Mouse (Mus musculus) heart, embryonic 10.5 days (tissue): Measurements from ENCODE around the gene Crtc1. TPM values are rescaled to one million over a fixed set of nuclear protein-coding genes. Genes with fewer than 3 reads are reported as not detected.

ENCODE experiments used
- DNase-seq: peaks from one replicate; pipeline ENCODE4 v3.0.0-alpha.2; 2017; ENCODE audit warnings: low spot score
- H3K27ac ChIP-seq: fragments of 300-500 bp; sonication (generic); 2 replicates; pipeline ENCODE4 v1.5.1; 2016; ENCODE audit warnings: mild to moderate bottlenecking
- H3K27me3 ChIP-seq: fragments of 300-500 bp; sonication (generic); 2 replicates; pipeline ENCODE4 v1.6.1; 2016; ENCODE audit warnings: mild to moderate bottlenecking; ENCODE audit not compliant: poor library complexity, insufficient read depth, severe bottlenecking
- H3K36me3 ChIP-seq: fragments of 300-500 bp; sonication (generic); 2 replicates; pipeline ENCODE4 v1.6.1; 2016; ENCODE audit warnings: mild to moderate bottlenecking, moderate library complexity
- H3K4me1 ChIP-seq: fragments of 300-500 bp; sonication (generic); 2 replicates; pipeline ENCODE4 v1.6.1; 2016; ENCODE audit warnings: mild to moderate bottlenecking
- H3K4me3 ChIP-seq: fragments of 300-500 bp; sonication (generic); 2 replicates; pipeline ENCODE4 v1.5.1; 2016; ENCODE audit warnings: mild to moderate bottlenecking, moderate library complexity
- H3K9me3 ChIP-seq: fragments of 300-500 bp; sonication (generic); 2 replicates; pipeline ENCODE4 v1.6.1; 2016; ENCODE audit warnings: mild to moderate bottlenecking, moderate library complexity
- WGBS: fragments of 180-500 bp; shearing (Covaris S2); methylation state at CpG from one replicate; pipeline ENCODE4 v1.1.7; 2016; 5-methylcytosine and 5-hydroxymethylcytosine counted together
- polyA plus RNA-seq: library from polyadenylated mRNA; unstranded; fragments of >200 nt; fragmentation: Nextera tagmentation; extraction: Ambion mirVana; gene quantifications from 2 replicates; pipeline ENCODE4 v1.2.1, GENCODE M21; 2016

Gene Crtc1
- polyA plus RNA-seq, 1 experiment from 2014 or later = 15.8 TPM

DNA sequence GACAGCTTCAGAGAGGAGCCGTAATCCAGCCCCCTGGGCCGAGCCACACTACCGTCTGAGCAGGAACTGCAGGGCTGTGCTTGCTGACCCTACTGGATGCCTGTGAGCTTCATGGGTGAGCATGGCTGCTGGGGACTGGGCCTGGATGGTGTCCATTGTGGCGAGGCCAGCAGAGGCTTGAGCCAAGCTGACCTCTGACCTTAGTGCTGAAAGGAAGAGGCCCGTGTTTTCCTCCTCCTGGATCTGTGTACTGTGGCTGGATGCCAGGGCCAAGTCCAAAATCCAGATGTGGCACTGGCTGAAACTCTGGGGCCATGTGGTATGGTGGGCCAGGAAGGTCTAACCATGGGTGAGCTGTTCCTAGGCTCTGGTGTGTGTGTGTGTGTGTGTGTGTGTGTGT is 75.3 kb downstream of the Crtc1 start:
- Histone ChIP-seq H3K9me3 (no peaks in the 10 kb centered on the region), H3K27ac (no peak overlapping the region; the same call in 1 of the 2 replicates), H3K4me3 (no peak overlapping the region), H3K4me1 (0 out of 2 replicates have a peak, but pooled peaks cover 3% of the 10 kb centered on the region), H3K36me3 (no peaks in the 10 kb centered on the region), H3K27me3 (0 out of 2 replicates have a peak, but pooled peaks cover 7% of the 10 kb centered on the region)
- WGBS = 32% methylated on average over 5 of the region's 5 CpGs
- no peak for DNase-seq

- Histone ChIP-seq H3K27me3 (peaks cover 15% of the 10 kb centered on the region; the same call in 1 of the 2 replicates), H3K4me1 (no peaks in the 10 kb centered on the region), H3K27ac (no peak overlapping the region), H3K9me3 (no peaks in the 10 kb centered on the region), H3K4me3 (no peak overlapping the region), H3K36me3 (no peaks in the 10 kb centered on the region)
- 72% methylated on average over 10 of the region's 10 CpGs for WGBS
- no peak for DNase-seq
Observed at GRCm38 (mm10) chr8:70361484-70362032, 77.8 kb downstream of the Crtc1 start.

- WGBS = 46% methylated on average over 4 of the region's 4 CpGs
- DNase-seq = no peak
- Histone ChIP-seq H3K36me3 (no peaks in the 10 kb centered on the region), H3K4me3 (no peak overlapping the region), H3K4me1 (no peaks in the 10 kb centered on the region), H3K27me3 (peaks cover 12% of the 10 kb centered on the region; the same call in 1 of the 2 replicates), H3K27ac (no peak overlapping the region), H3K9me3 (no peaks in the 10 kb centered on the region)
Observed at GRCm38 (mm10) chr8:70360769-70361168, 78.6 kb downstream of the Crtc1 start.

GRCm38 (mm10) chr8:70359411-70359810 is 80.0 kb downstream of the Crtc1 start:
- 38% methylated on average over 3 of the region's 3 CpGs for WGBS
- no peak for DNase-seq

DNA sequence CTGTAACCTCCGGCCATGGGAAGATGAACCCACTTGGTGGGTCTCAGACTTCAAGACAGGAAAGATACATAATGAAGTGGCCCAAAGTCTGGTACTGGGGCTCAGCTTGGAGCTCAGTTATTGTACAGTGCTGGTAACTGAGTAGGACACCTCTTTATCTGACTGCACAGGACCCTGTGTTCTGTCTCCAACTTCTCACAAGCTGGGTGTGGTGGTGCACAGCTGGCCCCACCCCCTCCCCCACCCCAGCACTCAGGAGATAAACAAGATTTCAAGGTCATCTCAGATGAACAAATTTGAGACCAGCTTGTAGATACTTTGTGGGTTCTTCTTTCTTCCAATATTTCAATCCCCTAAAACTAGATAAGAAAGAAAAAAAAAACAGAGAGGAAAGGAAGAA is 83.3 kb downstream of the Crtc1 start:
- peaks cover 28% of the 10 kb centered on the region for H3K4me1 ChIP-seq

More at GRCm38 (mm10) chr8:70359411-70359810, 80.0 kb downstream of the Crtc1 start:
- Histone ChIP-seq H3K4me3 (no peak overlapping the region), H3K27ac (no peak overlapping the region), H3K36me3 (no peaks in the 10 kb centered on the region), H3K4me1 (no peaks in the 10 kb centered on the region), H3K9me3 (no peaks in the 10 kb centered on the region), H3K27me3 (peaks cover 12% of the 10 kb centered on the region; the same call in 1 of the 2 replicates)

DNA sequence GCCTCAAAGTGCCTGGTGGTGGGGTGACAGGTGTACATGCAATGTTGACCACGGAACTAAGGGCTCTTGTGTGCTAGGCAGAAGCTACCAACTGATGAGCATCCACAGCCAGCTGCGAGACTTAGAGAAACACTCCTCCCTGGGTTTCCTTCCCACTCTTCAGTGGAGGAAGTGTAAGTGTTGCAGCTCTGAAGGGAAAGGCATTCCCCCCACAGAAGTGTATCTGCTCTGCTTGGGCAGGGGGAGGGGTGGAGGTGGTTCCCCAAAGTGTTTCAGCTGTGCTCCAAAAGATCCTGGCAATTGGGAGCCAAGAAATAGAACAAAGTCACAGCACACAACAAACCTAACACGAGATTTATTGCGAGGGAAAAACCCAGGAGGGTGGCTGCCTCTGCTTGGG is 85.4 kb downstream of the Crtc1 start:
- no peaks in the 10 kb centered on the region for H3K9me3 ChIP-seq
- 57% methylated on average over 4 of the region's 4 CpGs for WGBS
- peaks cover 19% of the 10 kb centered on the region for H3K36me3 ChIP-seq
- H3K4me1 ChIP-seq = peaks cover 48% of the 10 kb centered on the region
- peak overlapping the region; percentile 97 for H3K27ac ChIP-seq
- H3K27me3 ChIP-seq = peaks cover 12% of the 10 kb centered on the region; the same call in 1 of the 2 replicates
- H3K4me3 ChIP-seq = peak overlapping the region; percentile 98
- no peak for DNase-seq

More for the DNA sequence above, 83.3 kb downstream of the Crtc1 start:
- Histone ChIP-seq H3K9me3 (no peaks in the 10 kb centered on the region), H3K4me3 (no peak overlapping the region), H3K36me3 (0 out of 2 replicates have a peak, but pooled peaks cover 3% of the 10 kb centered on the region), H3K27ac (peak overlapping the region; percentile 12; the same call in 1 of the 2 replicates), H3K27me3 (peaks cover 12% of the 10 kb centered on the region; the same call in 1 of the 2 replicates)
- WGBS = 85% methylated on average over 1 of the region's 1 CpGs
- DNase-seq = no peak

DNA sequence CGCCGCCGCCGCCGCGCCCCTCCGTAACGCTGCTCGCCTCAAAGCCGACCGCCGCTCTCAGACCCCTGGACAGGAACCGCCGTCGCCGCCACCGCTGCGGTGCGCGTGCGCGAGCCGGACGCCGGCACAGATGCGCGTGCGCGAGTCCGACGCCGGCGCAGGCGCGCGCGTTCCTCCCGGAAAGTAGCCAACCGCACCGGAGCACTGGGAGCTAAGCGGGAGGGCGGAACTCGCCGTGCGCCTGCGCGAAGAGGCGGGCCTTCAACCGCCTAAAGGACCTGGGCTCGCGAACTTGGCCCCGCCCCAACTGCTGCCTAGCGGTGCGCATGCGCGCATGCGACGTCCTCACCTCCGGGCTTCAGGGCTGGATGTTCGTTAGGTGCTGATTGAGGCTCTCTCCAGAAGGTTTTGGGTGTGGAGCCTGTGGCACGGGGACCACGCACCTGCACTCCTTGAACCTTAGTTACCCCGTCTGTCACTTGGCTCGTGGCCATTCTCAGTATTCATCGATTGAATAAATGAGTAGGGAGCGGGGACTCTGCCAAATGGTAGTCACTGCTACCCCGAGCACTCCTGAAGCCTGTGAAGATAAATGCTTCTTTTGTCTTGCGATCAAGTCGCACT is 86.1 kb downstream of the Crtc1 start, which contains the start of gene Upf1:
Gene Upf1, minus strand, starts transcription at position 85 of the 624 bp plus-strand sequence.
- H3K36me3 ChIP-seq = peaks cover 26% of the 10 kb centered on the region
- H3K27me3 ChIP-seq = peaks cover 6% of the 10 kb centered on the region; the same call in 1 of the 2 replicates
- DNase-seq = peak; percentile 99
- H3K4me3 ChIP-seq = peak within 1 kb of the TSS; percentile 98
- WGBS = 1% methylated on average over 60 of the region's 69 CpGs
- H3K9me3 ChIP-seq = no peaks in the 10 kb centered on the region
- H3K27ac ChIP-seq = peak within 1 kb of the TSS; percentile 97
- peaks cover 55% of the 10 kb centered on the region for H3K4me1 ChIP-seq

DNA sequence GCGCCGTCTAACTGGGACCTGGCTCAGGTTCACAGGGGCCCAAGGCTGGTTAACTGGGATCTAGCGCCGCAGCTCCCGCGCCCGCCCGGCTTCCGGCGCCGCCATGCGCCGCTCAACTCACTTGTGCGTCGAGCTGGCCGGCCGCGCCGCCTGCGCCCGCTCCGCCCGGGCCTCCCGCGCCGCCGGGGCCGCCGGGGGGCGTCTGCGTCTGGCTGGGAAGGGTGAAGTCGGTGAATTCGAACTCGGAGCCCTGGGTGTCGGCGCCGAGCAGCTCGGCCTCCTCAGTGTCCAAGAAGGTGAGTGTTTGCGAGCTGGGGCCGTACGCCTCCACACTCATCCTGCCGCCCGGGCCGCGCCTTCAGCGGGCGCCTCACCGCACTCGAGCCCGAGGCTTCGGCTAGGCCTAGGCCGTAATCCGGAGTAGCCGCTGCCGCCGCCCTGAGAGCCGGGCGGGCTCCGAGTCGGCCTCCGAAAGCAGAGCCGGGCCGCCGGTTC is 86.7 kb downstream of the Crtc1 start:
- peak overlapping the region; percentile 97 for H3K27ac ChIP-seq
- peaks cover 60% of the 10 kb centered on the region for H3K4me1 ChIP-seq
- DNase-seq = no peak
- H3K27me3 ChIP-seq = peaks cover 3% of the 10 kb centered on the region; the same call in 1 of the 2 replicates
- under 1% methylated on average over 64 of the region's 64 CpGs for WGBS
- H3K36me3 ChIP-seq = peaks cover 29% of the 10 kb centered on the region
- peak overlapping the region; percentile 98 for H3K4me3 ChIP-seq
- no peaks in the 10 kb centered on the region for H3K9me3 ChIP-seq

DNA sequence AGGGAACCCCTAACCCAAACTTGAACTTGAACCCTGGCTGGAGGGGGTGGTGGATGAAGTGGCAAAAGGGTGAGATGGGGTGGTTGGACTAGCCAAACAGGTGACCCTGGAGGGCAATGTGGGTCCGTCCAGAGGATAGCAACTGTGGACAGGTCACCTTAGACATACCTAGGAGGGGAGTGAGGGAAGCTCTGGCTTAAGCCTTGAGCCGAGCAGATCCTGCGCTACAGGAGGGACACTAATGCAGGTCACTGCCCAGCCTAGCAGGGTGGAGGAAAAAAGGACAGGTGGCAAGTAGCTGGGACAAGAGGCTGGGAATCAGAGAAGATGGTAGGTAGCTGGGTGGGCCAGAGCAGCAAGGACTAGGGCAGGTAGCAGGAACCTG is 87.4 kb downstream of the Crtc1 start:
- peak overlapping the region; percentile 97 for H3K27ac ChIP-seq
- WGBS = 29% methylated on average over 3 of the region's 3 CpGs
- H3K9me3 ChIP-seq = no peaks in the 10 kb centered on the region
- no peak for DNase-seq
- peaks cover 29% of the 10 kb centered on the region for H3K36me3 ChIP-seq
- H3K4me1 ChIP-seq = peaks cover 60% of the 10 kb centered on the region
- H3K4me3 ChIP-seq = peak overlapping the region; percentile 98
- H3K27me3 ChIP-seq = no peaks in the 10 kb centered on the region

GRCm38 (mm10) chr8:70351035-70351999 is 88.1 kb downstream of the Crtc1 start:
- Histone ChIP-seq H3K4me3 (peak overlapping the region; percentile 98), H3K4me1 (peaks cover 63% of the 10 kb centered on the region), H3K27me3 (no peaks in the 10 kb centered on the region), H3K9me3 (no peaks in the 10 kb centered on the region), H3K27ac (peak overlapping the region; percentile 97; the same call in 1 of the 2 replicates), H3K36me3 (peaks cover 34% of the 10 kb centered on the region)
- DNase-seq = no peak
- WGBS = 60% methylated on average over 15 of the region's 15 CpGs

GRCm38 (mm10) chr8:70347860-70348420 is 91.4 kb downstream of the Crtc1 start:
- Histone ChIP-seq H3K9me3 (no peaks in the 10 kb centered on the region), H3K4me3 (0 out of 2 replicates have a peak overlapping the region, but pooled peaks have one; percentile 2), H3K36me3 (peaks cover 54% of the 10 kb centered on the region), H3K27ac (no peak overlapping the region), H3K4me1 (peaks cover 62% of the 10 kb centered on the region), H3K27me3 (no peaks in the 10 kb centered on the region)
- 77% methylated on average over 1 of the region's 1 CpGs for WGBS
- DNase-seq = no peak

GRCm38 (mm10) chr8:70347443-70347842 is 91.9 kb downstream of the Crtc1 start:
- H3K27ac ChIP-seq = no peak overlapping the region
- peaks cover 59% of the 10 kb centered on the region for H3K4me1 ChIP-seq
- no peak overlapping the region for H3K4me3 ChIP-seq
- H3K27me3 ChIP-seq = no peaks in the 10 kb centered on the region
- DNase-seq = no peak
- no peaks in the 10 kb centered on the region for H3K9me3 ChIP-seq
- 86% methylated on average over 4 of the region's 4 CpGs for WGBS
- peaks cover 58% of the 10 kb centered on the region for H3K36me3 ChIP-seq
